Mouse (Mus musculus) spleen, adult 2 months (tissue): ENCODE results near the gene Nectin1. TPM values are rescaled to one million over a fixed set of nuclear protein-coding genes. Genes with fewer than 3 reads are reported as not detected.

Experiments
- DNase-seq, 2 experiments: peaks; one replicate each; pipeline versions ENCODE4 v3.0.0 to v3.0.0-alpha.2; 2012 to 2021; ENCODE audit warnings: low spot score in 2 of 2, low read depth in 1 of 2
- H3K27ac ChIP-seq: fragments of 200-500 bp; 2 replicates; pipeline ENCODE4 v1.5.1; 2012; ENCODE audit warnings: low read length, inconsistent platforms; ENCODE audit not compliant: insufficient read depth
- H3K27me3 ChIP-seq: fragments of 200-500 bp; 2 replicates; pipeline ENCODE4 v1.6.1; 2012; ENCODE audit warnings: mild to moderate bottlenecking, moderate library complexity, low read length, inconsistent platforms; ENCODE audit not compliant: control insufficient read depth, insufficient read depth
- H3K36me3 ChIP-seq: fragments of 200-500 bp; 2 replicates; pipeline ENCODE4 v1.6.1; 2012; ENCODE audit warnings: mild to moderate bottlenecking, low read length, inconsistent platforms; ENCODE audit not compliant: control insufficient read depth, insufficient read depth
- H3K4me1 ChIP-seq: fragments of 200-500 bp; 2 replicates; pipeline ENCODE4 v1.6.1; 2011; ENCODE audit warnings: inconsistent platforms; ENCODE audit not compliant: control insufficient read depth, insufficient read depth, insufficient read length
- H3K4me3 ChIP-seq: fragments of 200-500 bp; 2 replicates; pipeline ENCODE4 v1.5.1; 2011; ENCODE audit warnings: mild to moderate bottlenecking, inconsistent platforms; ENCODE audit not compliant: insufficient read depth, insufficient read length; ENCODE audit errors: extremely low read depth
- CTCF ChIP-seq: fragments of 200-500 bp; IDR thresholded peaks from 2 replicates; pipeline ENCODE4 v1.5.1; 2011; ENCODE audit warnings: mild to moderate bottlenecking, inconsistent platforms; ENCODE audit not compliant: insufficient read depth, insufficient read length, insufficient replicate concordance; ENCODE audit errors: extremely low read depth
- POLR2A ChIP-seq: fragments of 200-500 bp; IDR thresholded peaks from 2 replicates; pipeline ENCODE4 v1.6.1; 2011; ENCODE audit warnings: low read depth, low read length, inconsistent platforms
- WGBS: fragments of 180-500 bp; shearing (Covaris S2); methylation state at CpG from one replicate; pipeline ENCODE4 v1.1.7; 2018; 5-methylcytosine and 5-hydroxymethylcytosine counted together
- polyA plus RNA-seq: library from polyadenylated mRNA; depleted of rRNA; stranded (reverse); fragments of >200 nt; gene quantifications from 2 replicates; pipeline ENCODE4 v1.2.3, GENCODE M21; 2012; rRNA removed

Nectin1 gene
- polyA plus RNA-seq: 5.1 and 5.6 TPM in 2 replicates

- H3K27ac ChIP-seq: peak within 1 kb of the TSS; percentile 61; the same call in 1 of the 2 replicates
- H3K36me3 ChIP-seq: no peaks in the 10 kb centered on the region
- peaks cover 7% of the 10 kb centered on the region; the same call in 1 of the 2 replicates for H3K4me1 ChIP-seq
- TF ChIP-seq POLR2A (0 out of 2 replicates have a peak, but pooled peaks have one; percentile 17), CTCF (peak; percentile 85)
- peaks cover 24% of the 10 kb centered on the region for H3K27me3 ChIP-seq
- WGBS: under 1% methylated on average over 51 of the region's 51 CpGs
- H3K4me3 ChIP-seq: peak within 1 kb of the TSS; percentile 75
- peak; percentile 46 to 62 for DNase-seq
Measured at GRCm38 (mm10) chr9:43743647-43744137, at the start of gene Nectin1. TSS of gene Nectin1 (plus strand) at chr9:43743984.

GRCm38 (mm10) chr9:43698080-43698712 is 45.6 kb upstream of the Nectin1 start:
- Histone ChIP-seq H3K36me3 (no peaks in the 10 kb centered on the region), H3K27ac (no peak overlapping the region), H3K27me3 (no peaks in the 10 kb centered on the region), H3K4me3 (no peak overlapping the region), H3K4me1 (no peaks in the 10 kb centered on the region)
- 16% methylated on average over 8 of the region's 8 CpGs for WGBS
- TF ChIP-seq POLR2A (no peak), CTCF (no peak)
- no peak for DNase-seq

DNA sequence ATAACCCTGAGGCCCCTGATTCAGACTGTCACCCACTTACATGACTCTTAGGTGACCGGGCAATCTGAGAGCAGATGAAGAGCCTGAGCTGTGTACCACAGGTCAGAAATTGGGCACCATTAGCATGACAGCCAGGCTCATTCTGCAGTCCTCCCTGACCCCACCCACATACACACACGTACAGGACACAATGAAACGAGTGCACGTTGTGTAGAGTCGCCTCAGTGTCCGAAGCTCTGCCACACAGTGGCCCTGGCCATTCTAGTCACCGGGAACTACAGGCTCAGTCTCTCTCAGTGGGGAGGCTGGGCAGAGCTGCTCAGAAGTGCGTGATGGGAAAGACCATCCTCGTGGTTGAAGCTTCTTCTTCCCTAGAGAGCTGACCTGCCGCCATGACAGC is 44.9 kb upstream of the Nectin1 start:
- no peaks in the 10 kb centered on the region for H3K4me1 ChIP-seq
- H3K27me3 ChIP-seq: no peaks in the 10 kb centered on the region
- 85% methylated on average over 10 of the region's 10 CpGs for WGBS
- H3K27ac ChIP-seq: no peak overlapping the region
- no peak overlapping the region for H3K4me3 ChIP-seq
- TF ChIP-seq POLR2A (no peak), CTCF (no peak)
- DNase-seq: no peak
- H3K36me3 ChIP-seq: no peaks in the 10 kb centered on the region

GRCm38 (mm10) chr9:43699417-43700225 is 44.2 kb upstream of the Nectin1 start:
- H3K27ac ChIP-seq: no peak overlapping the region
- no peaks in the 10 kb centered on the region for H3K4me1 ChIP-seq
- 75% methylated on average over 11 of the region's 11 CpGs for WGBS
- no peaks in the 10 kb centered on the region for H3K27me3 ChIP-seq
- no peak for DNase-seq
- TF ChIP-seq POLR2A (no peak), CTCF (no peak)
- H3K4me3 ChIP-seq: no peak overlapping the region
- H3K36me3 ChIP-seq: no peaks in the 10 kb centered on the region

GRCm38 (mm10) chr9:43700226-43700579 is 43.6 kb upstream of the Nectin1 start:
- TF ChIP-seq POLR2A: no peak
- no peak for TF ChIP-seq CTCF

DNA sequence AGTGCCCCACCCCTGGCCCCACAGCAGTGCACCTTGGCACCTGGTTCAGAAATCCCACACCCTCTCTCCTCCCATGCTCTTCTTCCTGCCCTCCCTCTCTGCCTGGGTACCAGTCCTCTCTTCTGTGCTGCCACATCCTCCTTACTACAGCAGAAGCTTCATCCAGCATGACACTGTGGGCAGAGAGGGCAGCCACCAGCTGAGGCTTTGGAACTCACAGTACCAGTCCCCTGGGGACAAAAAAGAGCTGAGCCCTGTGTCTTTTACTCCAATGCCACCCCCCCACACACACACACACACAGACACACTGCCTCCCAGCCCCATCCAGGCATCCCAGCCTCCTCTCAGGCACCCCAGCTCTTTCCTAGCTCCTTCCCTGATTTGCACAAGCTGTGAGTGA is 42.0 kb upstream of the Nectin1 start:
- no peak for DNase-seq
- H3K36me3 ChIP-seq: no peaks in the 10 kb centered on the region
- no peak overlapping the region for H3K27ac ChIP-seq
- H3K4me3 ChIP-seq: no peak overlapping the region
- TF ChIP-seq CTCF: no peak
- no peak for TF ChIP-seq POLR2A
- H3K4me1 ChIP-seq: no peaks in the 10 kb centered on the region
- H3K27me3 ChIP-seq: no peaks in the 10 kb centered on the region

More at GRCm38 (mm10) chr9:43700226-43700579, 43.6 kb upstream of the Nectin1 start:
- Histone ChIP-seq H3K4me1 (no peaks in the 10 kb centered on the region), H3K27me3 (no peaks in the 10 kb centered on the region), H3K36me3 (no peaks in the 10 kb centered on the region), H3K27ac (no peak overlapping the region), H3K4me3 (no peak overlapping the region)
- 86% methylated on average over 3 of the region's 3 CpGs for whole genome bisulfite sequencing
- DNase-seq: no peak

DNA sequence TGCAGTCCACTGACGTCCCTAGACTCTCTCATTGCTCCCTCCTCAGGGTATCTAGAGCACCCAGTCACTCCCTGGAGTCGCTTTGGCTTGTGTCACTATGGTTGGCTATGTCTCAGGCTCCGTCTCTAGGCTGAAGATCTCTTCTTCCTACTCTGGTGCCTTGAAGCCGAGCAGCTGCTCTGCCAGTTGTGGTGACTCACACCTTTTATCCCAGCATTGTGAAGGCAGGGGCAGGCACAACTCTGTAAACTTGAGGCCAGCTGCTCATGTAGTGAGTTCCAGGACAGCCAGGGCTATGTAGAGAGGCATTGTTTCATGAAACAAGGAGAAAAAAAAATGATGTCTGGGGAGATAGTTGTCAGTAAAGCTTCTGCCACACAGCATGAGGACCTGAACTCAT is 36.2 kb upstream of the Nectin1 start:
- 62% methylated on average over 4 of the region's 4 CpGs for WGBS
- H3K4me3 ChIP-seq: no peak overlapping the region

More for the DNA sequence above, 36.2 kb upstream of the Nectin1 start:
- DNase-seq: no peak
- no peaks in the 10 kb centered on the region for H3K36me3 ChIP-seq
- H3K27me3 ChIP-seq: no peaks in the 10 kb centered on the region
- no peak overlapping the region for H3K27ac ChIP-seq
- no peaks in the 10 kb centered on the region for H3K4me1 ChIP-seq
- TF ChIP-seq POLR2A (no peak), CTCF (no peak)
